Mouse (Mus musculus) kidney, postnatal 36 days (tissue): ENCODE measurements around the gene H2-Aa.
A peak's percentile ranks its signal among the peaks of the same experiment; 100 is the strongest.

ENCODE experiments used
- DNase-seq, 2 experiments: peaks; one replicate each; pipeline ENCODE4 v3.0.0; 2021 to 2022; ENCODE audit warnings: mixed read lengths in 2 of 2

H2-Aa gene

GRCm38 (mm10) chr17:34299356-34299755 is 11.7 kb upstream of the H2-Aa start:
- DNase-seq = no peak

- DNase-seq = peak; percentile 34 to 78
These were observed 8.5 kb upstream of the H2-Aa start for GRCm38 (mm10) chr17:34295891-34296794.

DNA sequence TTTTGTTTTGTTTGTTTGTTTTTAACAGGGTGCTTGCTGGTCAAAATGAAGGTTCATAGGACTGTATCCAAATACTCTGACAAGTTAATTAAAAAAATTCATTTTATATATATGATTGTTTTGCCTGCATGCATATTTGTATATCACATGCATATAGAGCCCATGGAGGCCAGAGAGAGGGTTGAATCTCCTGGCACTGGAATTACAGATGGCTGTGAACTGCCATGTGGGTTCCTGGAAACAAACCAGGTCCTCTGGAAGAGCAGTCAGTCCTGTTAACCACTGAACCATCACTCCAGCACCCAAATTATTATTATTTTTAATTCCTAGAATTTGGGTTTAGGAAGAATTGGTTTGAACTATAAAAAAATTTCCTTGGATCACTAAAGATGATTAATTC is 7.7 kb upstream of the H2-Aa start:
- DNase-seq = no peak

- DNase-seq = no peak
These were observed 6.6 kb upstream of the H2-Aa start for GRCm38 (mm10) chr17:34294249-34294648.

DNA sequence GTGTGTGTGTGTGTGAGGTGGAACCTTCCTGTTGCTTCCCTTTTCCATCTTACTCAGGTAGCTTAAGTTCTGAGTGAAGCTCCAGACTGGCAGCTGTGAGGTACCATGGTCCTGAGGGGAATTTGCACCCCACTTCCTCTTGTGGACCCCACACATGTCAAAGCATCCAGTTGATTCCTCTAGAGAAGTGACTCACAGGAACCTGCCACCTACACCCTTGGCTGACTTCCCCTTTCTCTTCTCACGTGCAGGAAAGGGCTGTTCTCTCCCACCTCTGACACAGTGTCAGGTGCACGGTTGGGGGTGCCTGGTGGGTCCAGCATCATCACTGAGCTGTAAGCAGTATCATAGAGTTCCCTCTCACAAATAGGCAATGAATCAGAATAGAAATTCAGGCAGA is 5.9 kb upstream of the H2-Aa start:
- DNase-seq = no peak

GRCm38 (mm10) chr17:34292570-34292969 is 4.9 kb upstream of the H2-Aa start:
- no peak for DNase-seq

GRCm38 (mm10) chr17:34291609-34292008 is 4.0 kb upstream of the H2-Aa start:
- peak; percentile 68 to 86 for DNase-seq

DNA sequence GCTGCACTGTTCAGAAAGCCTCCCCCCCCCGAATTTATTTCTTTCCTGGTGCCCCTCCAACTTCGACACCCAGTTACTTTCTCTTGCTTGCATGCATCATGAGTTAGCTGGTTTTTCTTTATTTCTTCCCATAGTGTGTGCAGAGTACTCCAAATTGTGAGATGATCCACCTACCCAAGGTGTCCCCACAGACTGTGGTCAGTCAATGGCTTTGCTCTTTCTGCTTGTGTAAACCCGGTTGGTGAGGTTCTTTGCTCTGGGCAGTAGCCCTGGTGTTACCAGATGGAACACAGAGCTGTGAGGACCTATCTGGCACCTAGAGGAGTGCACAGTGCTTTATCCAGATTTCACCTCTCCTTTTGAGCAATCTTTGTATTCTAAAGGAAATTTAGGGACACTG is 508 bp upstream of the H2-Aa start:
- DNase-seq = no peak

DNA sequence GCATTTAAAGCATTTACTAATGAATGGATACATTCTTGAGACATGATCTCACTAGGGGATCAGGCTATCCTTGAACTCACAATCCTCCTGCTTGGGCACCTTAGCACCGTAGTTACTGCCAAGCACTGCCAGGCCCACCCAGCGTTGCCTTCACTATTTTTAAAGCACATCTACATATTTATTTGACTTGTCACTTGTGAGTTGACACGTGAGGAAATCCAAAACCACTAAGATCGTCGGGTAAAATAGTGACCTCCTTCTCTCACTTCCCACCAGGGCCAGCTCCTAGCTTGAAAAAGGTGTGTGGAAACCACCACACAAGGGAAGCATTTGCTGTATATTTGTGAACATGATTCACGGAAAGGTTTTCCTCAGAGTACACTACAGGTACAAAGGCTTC is 624 bp downstream of the H2-Aa start:
- DNase-seq = no peak

DNA sequence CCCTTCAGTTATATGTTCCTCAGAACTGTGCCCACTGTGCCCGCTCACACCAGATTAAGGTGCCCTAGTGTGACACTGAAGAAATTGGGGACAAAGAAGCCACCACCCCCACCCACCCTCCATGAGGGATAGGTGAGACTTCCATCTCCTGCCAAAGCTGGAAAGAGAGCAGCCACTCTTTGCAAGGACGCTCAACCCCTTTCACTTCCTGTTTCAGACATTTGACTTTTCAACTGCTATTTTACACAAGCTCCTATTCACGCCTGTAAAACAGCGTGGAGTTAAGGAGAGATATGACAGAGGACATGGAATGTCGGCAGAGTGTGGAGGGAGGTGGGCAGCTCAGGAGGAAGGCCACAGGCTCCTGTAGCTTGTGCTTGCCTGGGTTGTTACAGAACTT is 1.1 kb downstream of the H2-Aa start:
- no peak for DNase-seq

- DNase-seq = peak; percentile 46 to 85
These were observed 1.8 kb downstream of the H2-Aa start for GRCm38 (mm10) chr17:34285848-34286247.

GRCm38 (mm10) chr17:34285371-34285770 is 2.3 kb downstream of the H2-Aa start:
- no peak for DNase-seq

DNA sequence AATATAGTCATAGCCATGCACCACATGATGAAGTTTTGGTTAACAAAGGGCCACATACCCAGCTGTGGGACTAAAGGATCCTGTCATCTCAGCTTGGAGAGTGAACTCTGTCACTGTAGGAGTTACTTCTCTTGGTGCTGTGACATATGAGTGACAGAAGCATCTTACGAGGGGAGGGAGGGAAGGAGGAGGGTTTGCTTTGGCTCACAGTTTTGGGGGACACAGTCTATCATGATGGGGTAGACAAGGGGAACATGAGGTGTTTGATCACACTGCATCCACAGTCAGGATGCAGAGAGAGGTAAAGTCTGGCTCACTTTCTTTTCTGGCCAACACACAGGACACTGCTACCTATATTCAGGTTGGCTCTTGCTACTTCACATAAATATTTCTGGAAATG is 5.8 kb downstream of the H2-Aa start:
- DNase-seq = no peak

- DNase-seq = no peak
These were observed 7.1 kb downstream of the H2-Aa start for GRCm38 (mm10) chr17:34280499-34281038.

DNA sequence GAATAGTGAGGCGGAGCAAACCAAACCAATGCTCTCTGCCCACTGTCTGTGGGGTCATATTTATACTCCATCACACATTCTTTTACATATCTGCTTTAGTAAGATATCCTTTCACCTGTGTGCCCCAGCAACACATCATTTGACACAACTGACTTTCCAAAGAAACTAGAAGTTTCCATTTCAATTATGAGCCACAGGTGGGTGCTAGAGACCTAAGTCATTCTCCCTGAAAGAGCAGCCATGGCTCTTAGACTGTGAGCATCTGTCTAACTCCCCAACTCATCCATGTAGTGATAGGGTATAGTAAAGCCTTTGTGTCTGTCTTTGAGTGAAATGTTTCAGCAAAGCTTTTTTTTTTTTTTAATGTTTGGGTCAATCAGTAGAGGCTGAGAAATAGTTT is 15.5 kb downstream of the H2-Aa start:
- no peak for DNase-seq

- DNase-seq = no peak
These were observed 16.7 kb downstream of the H2-Aa start for GRCm38 (mm10) chr17:34270940-34271339.

- DNase-seq = no peak
These were observed 17.4 kb downstream of the H2-Aa start for GRCm38 (mm10) chr17:34270230-34270629.

- no peak for DNase-seq
These were observed 17.8 kb downstream of the H2-Aa start for GRCm38 (mm10) chr17:34269817-34270216.

DNA sequence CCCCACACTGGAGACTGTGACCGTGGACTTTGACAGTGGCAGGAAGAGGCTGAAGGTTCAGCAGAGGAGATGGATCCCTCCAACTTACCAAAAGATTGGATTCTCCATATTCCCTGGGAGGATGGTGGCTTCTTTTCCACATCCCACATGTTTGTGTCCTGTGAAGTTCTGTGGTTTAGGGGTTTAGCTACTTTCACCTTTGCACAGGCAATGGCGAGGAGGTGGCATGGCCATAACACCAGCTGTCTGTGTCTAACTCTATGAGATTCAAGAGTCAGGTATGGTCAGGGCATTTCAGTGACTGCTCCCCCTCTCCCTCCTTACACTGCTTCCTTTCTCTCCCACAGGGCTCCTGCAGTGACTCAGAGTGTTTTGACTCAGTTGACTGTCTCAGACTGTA is 18.9 kb downstream of the H2-Aa start:
- DNase-seq = no peak

GRCm38 (mm10) chr17:34268262-34268661 is 19.4 kb downstream of the H2-Aa start:
- DNase-seq = no peak

DNA sequence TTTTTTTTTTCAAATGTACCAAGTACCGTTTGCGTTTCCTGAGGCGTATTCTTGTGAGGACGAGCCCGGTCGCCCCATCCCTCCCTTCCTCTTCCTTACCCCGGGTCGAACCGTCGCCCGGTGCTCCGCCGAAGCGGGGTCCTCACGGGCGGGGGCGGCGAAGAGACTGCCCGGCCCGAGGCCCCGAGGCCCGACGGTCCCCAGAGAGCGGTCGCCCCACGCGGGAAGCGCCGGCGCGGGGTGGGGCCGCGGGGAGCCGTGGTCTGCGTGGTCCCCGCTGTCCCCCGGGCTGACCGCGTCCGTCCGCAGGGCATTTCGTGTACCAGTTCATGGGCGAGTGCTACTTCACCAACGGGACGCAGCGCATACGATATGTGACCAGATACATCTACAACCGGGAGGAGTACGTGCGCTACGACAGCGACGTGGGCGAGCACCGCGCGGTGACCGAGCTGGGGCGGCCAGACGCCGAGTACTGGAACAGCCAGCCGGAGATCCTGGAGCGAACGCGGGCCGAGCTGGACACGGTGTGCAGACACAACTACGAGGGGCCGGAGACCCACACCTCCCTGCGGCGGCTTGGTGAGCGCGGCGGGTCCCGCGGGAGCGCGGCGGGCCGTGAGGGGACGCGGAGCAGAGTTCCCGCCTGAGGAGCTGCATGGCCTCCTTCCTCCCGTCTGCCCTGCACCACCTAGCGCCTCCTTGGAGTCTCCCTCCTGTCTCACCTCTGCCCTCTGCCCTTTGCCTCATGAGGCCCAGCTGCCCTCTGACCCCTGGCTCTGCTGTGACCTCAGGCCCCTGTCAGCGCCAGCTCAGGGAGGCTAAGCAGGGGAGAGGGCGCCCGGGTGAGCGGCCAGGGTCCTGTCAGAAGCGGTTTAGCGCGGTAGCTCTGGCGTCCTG is 22.9 kb downstream of the H2-Aa start:
- peak in 1 of 2 experiments; percentile 28 for DNase-seq

DNA sequence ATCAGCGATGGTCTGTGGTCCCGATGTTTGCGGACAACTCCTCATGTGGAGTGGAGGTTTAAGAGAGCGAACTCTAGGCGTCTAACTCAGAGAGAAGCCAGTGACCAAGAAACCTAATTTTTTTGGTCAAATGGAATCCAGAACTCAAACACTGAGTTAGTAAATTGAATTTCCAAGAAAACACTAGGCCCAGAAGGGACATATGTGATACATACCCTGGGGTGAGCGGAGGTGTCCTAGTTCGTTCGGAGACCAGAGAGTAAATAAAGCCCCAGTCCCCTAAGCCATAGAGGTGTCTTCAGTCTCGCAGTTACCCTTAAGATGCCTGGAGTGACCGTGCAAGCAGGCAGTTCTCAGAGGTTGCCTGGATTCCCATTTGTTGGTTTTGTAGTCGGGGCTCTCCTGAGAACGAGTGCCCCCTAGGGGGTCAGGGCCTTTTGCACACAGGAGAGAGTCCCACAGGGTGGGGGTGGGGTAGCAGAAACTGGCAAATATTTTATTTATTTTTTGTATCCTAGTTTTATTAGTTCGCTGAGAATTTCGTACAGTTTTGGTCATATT is 23.7 kb downstream of the H2-Aa start:
- DNase-seq = peak; percentile 24 to 50

DNA sequence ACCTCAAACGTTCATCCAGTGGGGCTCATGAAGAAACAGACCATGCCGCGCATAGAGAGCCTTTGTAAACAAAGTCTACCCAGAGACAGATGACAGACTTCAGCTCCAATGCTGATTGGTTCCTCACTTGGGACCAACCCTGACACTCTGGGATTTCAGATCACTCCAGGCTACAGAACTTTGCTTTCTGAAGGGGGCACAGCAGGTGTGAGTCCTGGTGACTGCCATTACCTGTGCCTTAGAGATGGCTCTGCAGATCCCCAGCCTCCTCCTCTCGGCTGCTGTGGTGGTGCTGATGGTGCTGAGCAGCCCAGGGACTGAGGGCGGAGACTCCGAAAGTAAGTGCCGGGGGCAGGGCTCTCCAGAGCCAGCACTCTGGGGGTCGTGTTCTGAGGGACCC is 24.6 kb downstream of the H2-Aa start:
- DNase-seq = peak; percentile 80 to 81
